Mouse (Mus musculus) lung, postnatal 36 days (tissue): ENCODE measurements at regions not wholly inside any gene's neighbourhood (a gene's known extent, or its start where the extent isn't known, plus 50 kb on each side); places are given as distances from the start of the nearest gene placed in this dataset.
"Not testable (repeated sequence)": the region's sequence is repeated elsewhere in the genome, so short reads cannot be mapped to it uniquely, and the experiment has no call there.

Source experiments
- DNase-seq: peaks from one replicate; pipeline ENCODE4 v3.0.0; 2022; ENCODE audit warnings: mixed read lengths

GRCm38 (mm10) chr2:78598039-78598438, 269.9 kb upstream of the Ube2e3 start:
- no peak for DNase-seq

GRCm38 (mm10) chr2:78596251-78596650, 271.7 kb upstream of the Ube2e3 start:
- DNase-seq: no peak

- no peak for DNase-seq
Measured at GRCm38 (mm10) chr2:78580013-78580412, 287.9 kb upstream of the Ube2e3 start.

GRCm38 (mm10) chr2:78572492-78572891, 295.4 kb upstream of the Ube2e3 start:
- no peak for DNase-seq

GRCm38 (mm10) chr2:78558128-78558527, 309.8 kb upstream of the Ube2e3 start:
- DNase-seq: no peak

- DNase-seq: no peak
Measured at GRCm38 (mm10) chr2:78551085-78551484, 316.8 kb upstream of the Ube2e3 start.

GRCm38 (mm10) chr2:78548683-78549467, 319.0 kb upstream of the Ube2e3 start:
- no peak for DNase-seq

GRCm38 (mm10) chr2:78547286-78547685, 320.6 kb upstream of the Ube2e3 start:
- no peak for DNase-seq

GRCm38 (mm10) chr2:78540422-78540821, 327.5 kb upstream of the Ube2e3 start:
- peak; percentile 2 for DNase-seq

- DNase-seq: peak; percentile 18
Measured at GRCm38 (mm10) chr2:78539592-78540300, 328.2 kb upstream of the Ube2e3 start.

GRCm38 (mm10) chr2:78537574-78537973, 330.4 kb upstream of the Ube2e3 start:
- peak; percentile 11 for DNase-seq

GRCm38 (mm10) chr2:78533881-78534280, 334.0 kb upstream of the Ube2e3 start:
- not testable (repeated sequence) for DNase-seq

- DNase-seq: no peak
Measured at GRCm38 (mm10) chr2:78530535-78530934, 337.4 kb upstream of the Ube2e3 start.

- DNase-seq: no peak
Measured at GRCm38 (mm10) chr2:78520258-78521023, 347.5 kb upstream of the Ube2e3 start.

- no peak for DNase-seq
Measured at GRCm38 (mm10) chr2:78493115-78493514, 374.8 kb upstream of the Ube2e3 start.

GRCm38 (mm10) chr2:78480036-78480435, 387.9 kb upstream of the Ube2e3 start:
- no peak for DNase-seq

- DNase-seq: no peak
Measured at GRCm38 (mm10) chr2:78459444-78459843, 408.5 kb upstream of the Ube2e3 start.

- no peak for DNase-seq
Measured at GRCm38 (mm10) chr2:78453411-78453810, 414.5 kb upstream of the Ube2e3 start.

- DNase-seq: no peak
Measured at GRCm38 (mm10) chr2:78436816-78437215, 431.1 kb upstream of the Ube2e3 start.

- no peak for DNase-seq
Measured at GRCm38 (mm10) chr2:78435071-78435470, 432.9 kb upstream of the Ube2e3 start.

GRCm38 (mm10) chr2:78427659-78428336, 440.1 kb upstream of the Ube2e3 start:
- DNase-seq: no peak

GRCm38 (mm10) chr2:78418561-78419338, 449.2 kb upstream of the Ube2e3 start:
- peak; percentile 3 for DNase-seq
